Mouse (Mus musculus) heart, postnatal 0 days (tissue): ENCODE results near the gene Kif1b. TPM values are rescaled to one million over a fixed set of nuclear protein-coding genes. Genes with fewer than 3 reads are reported as not detected.
A peak's percentile ranks its signal among the peaks of the same experiment; 100 is the strongest.

Experiments used
- ATAC-seq: fragments of 200-750 bp; cut with Nextera tagmentation; 2 replicates; pipeline ENCODE4 v1.8.0; 2017; ENCODE audit warnings: low read depth, moderate number of reproducible peaks, moderate library complexity; ENCODE audit not compliant: insufficient read depth
- DNase-seq: peaks from one replicate; pipeline ENCODE4 v3.0.0-alpha.2; 2016; ENCODE audit warnings: low spot score
- H3K27ac ChIP-seq: fragments of 300-500 bp; sonication (generic); 2 replicates; pipeline ENCODE4 v1.5.1; 2014; ENCODE audit warnings: low read depth, mild to moderate bottlenecking
- H3K27me3 ChIP-seq: fragments of 300-500 bp; sonication (generic); 2 replicates; pipeline ENCODE4 v1.6.1; 2014; ENCODE audit warnings: low read length, mixed read lengths; ENCODE audit not compliant: control insufficient read depth, insufficient read depth
- H3K36me3 ChIP-seq: fragments of 300-500 bp; sonication (generic); replicated peaks from 2 replicates; pipeline ENCODE4 v1.6.1; 2014; ENCODE audit warnings: low read length, mixed read lengths; ENCODE audit not compliant: control insufficient read depth, insufficient read depth
- H3K4me1 ChIP-seq: fragments of 300-500 bp; sonication (generic); 2 replicates; pipeline ENCODE4 v1.6.1; 2014; ENCODE audit warnings: antibody characterized with exemption; ENCODE audit not compliant: control insufficient read depth, insufficient read depth
- H3K4me2 ChIP-seq: fragments of 300-500 bp; sonication (generic); 2 replicates; pipeline ENCODE4 v1.6.1; 2014; ENCODE audit warnings: low read depth, mild to moderate bottlenecking, low read length, moderate library complexity
- H3K4me3 ChIP-seq: fragments of 300-500 bp; sonication (generic); 2 replicates; pipeline ENCODE4 v1.5.1; 2014; ENCODE audit warnings: low read depth, low read length
- H3K9ac ChIP-seq: fragments of 300-500 bp; sonication (generic); replicated peaks from 2 replicates; pipeline ENCODE4 v1.6.1; 2014; ENCODE audit warnings: low read depth, low read length, mixed read lengths
- H3K9me3 ChIP-seq: fragments of 300-500 bp; sonication (generic); replicated peaks from 2 replicates; pipeline ENCODE4 v1.6.1; 2016; ENCODE audit warnings: low read length; ENCODE audit not compliant: control insufficient read depth
- CTCF ChIP-seq: IDR thresholded peaks from 2 replicates; pipeline ENCODE4 v1.5.1; 2016; ENCODE audit warnings: antibody characterized with exemption, control low read depth, low read depth
- EP300 ChIP-seq: IDR thresholded peaks from 2 replicates; pipeline ENCODE4 v1.6.1; 2016; ENCODE audit warnings: antibody characterized with exemption, low read depth
- WGBS: fragments of 180-500 bp; shearing (Covaris S2); extraction: QIAGEN DNeasy Blood & Tissue Kit; methylation state at CpG from one replicate; pipeline ENCODE4 v1.1.7; 2014; 5-methylcytosine and 5-hydroxymethylcytosine counted together
- polyA plus RNA-seq: library from polyadenylated mRNA; unstranded; fragments of >200 nt; fragmentation: Nextera tagmentation; extraction: Ambion mirVana; gene quantifications from 2 replicates; pipeline ENCODE4 v1.2.1, GENCODE M21; 2015
- total RNA-seq: library from RNA; depleted of rRNA; stranded (reverse); fragments of >200 nt; gene quantifications from 2 replicates; pipeline ENCODE4 v1.2.3, GENCODE M21; 2014; ENCODE audit warnings: low replicate concordance

Kif1b gene
- total and polyA plus RNA-seq, 2 experiments from 2014 or later: 45.0 to 63.3 TPM

DNA sequence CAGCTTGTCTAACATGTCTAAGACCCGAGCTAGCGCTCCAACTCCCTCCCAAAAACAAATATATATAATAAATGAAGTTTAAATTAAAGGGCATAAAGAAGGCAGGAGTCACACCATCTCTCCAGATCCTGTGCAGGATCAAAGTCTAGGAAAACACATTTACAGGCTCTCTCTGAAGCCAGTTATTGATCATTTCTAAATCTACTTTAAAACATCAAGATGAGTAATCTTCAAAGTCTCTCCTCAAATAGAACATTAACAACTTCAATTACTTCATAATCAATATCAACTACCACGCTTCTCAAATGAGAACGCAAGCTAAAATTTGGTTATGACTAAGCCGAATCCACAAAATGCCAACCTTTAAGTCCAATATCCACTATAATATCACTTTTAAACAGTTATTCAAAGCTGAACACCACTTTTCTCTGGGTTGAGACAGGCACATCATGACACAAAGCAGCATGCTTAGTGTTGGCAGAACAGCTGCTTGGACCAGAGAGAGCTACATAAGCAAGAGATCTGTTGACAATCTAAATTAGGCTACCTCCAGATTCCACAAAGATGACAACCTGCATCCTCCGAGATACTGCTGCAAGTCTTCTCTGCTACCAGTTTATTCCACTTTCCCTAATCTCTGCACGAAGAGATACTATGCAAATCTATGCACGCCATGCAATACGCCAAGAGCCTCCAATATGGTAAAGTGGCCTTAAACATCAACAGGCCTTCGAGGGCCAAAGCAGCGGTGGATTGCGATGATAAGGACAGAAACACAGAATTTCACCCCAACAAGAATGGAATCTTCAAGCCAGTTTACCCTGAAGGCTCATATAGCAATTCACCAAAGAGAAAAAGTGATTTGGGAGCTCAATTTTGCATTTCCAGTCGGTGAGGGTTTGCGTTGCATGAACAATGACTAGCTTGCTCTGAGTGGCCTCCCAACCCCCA, 1.5 kb downstream of the Kif1b start:
- WGBS: 25% methylated on average over 14 of the region's 14 CpGs
- ATAC-seq: no peak
- DNase-seq: no peak
- H3K27me3 ChIP-seq: no peaks in the 10 kb centered on the region
- H3K9ac ChIP-seq: peak overlapping the region; percentile 95
- TF ChIP-seq CTCF (no peak), EP300 (no peak)
- peaks cover 34% of the 10 kb centered on the region for H3K4me1 ChIP-seq
- H3K4me2 ChIP-seq: peak overlapping the region; percentile 73
- H3K27ac ChIP-seq: peak overlapping the region; percentile 97
- no peaks in the 10 kb centered on the region for H3K9me3 ChIP-seq
- peak overlapping the region; percentile 96 for H3K4me3 ChIP-seq
- no peaks in the 10 kb centered on the region for H3K36me3 ChIP-seq

DNA sequence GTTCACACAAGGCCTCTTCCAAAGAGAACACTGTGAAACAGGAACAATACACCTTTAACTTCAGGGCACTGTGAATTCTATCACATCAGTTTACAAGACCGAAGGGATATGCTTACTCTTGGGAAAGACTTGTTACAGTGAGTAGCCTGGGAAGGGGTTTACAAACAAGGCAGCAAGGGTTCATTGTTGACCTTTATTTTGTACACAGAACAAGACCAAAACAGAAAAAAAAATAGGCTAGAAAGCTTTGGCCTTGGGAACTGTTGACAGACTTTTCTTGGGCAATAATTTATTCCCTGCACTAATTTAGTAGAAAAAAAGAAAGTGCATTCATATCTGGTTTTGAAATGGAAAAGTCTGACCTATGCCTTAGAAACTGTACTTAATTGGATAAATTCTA, 3.0 kb downstream of the Kif1b start:
- 70% methylated on average over 1 of the region's 1 CpGs for WGBS
- no peaks in the 10 kb centered on the region for H3K36me3 ChIP-seq
- no peaks in the 10 kb centered on the region for H3K27me3 ChIP-seq
- H3K4me1 ChIP-seq: peaks cover 37% of the 10 kb centered on the region
- H3K9ac ChIP-seq: no peak overlapping the region
- no peaks in the 10 kb centered on the region for H3K9me3 ChIP-seq
- DNase-seq: no peak
- no peak for TF ChIP-seq EP300
- TF ChIP-seq CTCF: no peak
- no peak overlapping the region for H3K4me2 ChIP-seq
- no peak overlapping the region for H3K27ac ChIP-seq
- no peak for ATAC-seq
- no peak overlapping the region for H3K4me3 ChIP-seq

DNA sequence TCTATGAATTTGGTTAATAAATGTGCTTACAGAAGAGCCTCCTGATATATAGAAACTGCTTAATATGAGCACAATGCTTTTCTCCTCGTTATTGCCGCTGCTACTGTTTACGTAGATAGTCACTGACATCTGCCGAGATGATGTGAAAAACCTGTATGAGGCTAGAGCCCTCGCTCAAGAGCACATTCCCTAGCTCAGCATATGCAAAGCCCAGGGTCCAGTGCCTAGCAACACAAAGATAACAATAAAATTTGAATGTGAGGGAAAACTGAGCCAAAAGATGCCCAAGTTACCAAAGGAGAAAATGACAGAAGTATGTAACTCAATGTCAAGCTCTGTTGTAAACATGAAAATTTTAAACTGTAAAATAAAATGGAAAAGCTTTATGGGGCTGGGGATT, 4.0 kb downstream of the Kif1b start:
- Histone ChIP-seq H3K4me3 (no peak overlapping the region), H3K4me1 (peaks cover 37% of the 10 kb centered on the region), H3K9me3 (no peaks in the 10 kb centered on the region), H3K36me3 (no peaks in the 10 kb centered on the region), H3K27ac (no peak overlapping the region), H3K4me2 (peak overlapping the region; percentile 37), H3K9ac (peak overlapping the region; percentile 18), H3K27me3 (no peaks in the 10 kb centered on the region)
- no peak for DNase-seq
- ATAC-seq: no peak
- WGBS: 35% methylated on average over 5 of the region's 5 CpGs
- TF ChIP-seq CTCF (no peak), EP300 (no peak)

DNA sequence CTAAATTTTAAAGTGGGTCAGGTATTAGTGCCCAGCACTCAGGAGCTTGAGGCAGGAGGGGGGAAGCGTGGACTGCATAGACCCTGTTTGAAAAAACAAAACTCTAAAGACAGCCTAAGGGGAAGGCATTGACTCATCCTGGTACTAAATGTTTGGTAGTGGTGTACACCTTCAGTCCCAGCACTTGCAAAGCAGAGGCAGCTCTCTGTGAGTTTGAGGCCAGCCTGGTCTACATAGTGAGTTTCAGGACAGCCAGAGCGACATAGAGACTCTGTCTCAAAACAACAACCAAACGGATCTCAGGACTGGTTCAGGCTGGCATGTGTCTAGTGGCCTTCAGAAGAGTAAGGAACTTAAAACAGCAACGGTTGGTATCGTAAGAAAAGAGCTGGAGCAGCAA, 4.7 kb downstream of the Kif1b start:
- ATAC-seq: no peak
- Histone ChIP-seq H3K9me3 (no peaks in the 10 kb centered on the region), H3K4me2 (no peak overlapping the region), H3K27ac (no peak overlapping the region), H3K9ac (no peak overlapping the region), H3K36me3 (no peaks in the 10 kb centered on the region), H3K4me3 (no peak overlapping the region), H3K4me1 (peaks cover 33% of the 10 kb centered on the region), H3K27me3 (no peaks in the 10 kb centered on the region)
- no peak for TF ChIP-seq CTCF
- TF ChIP-seq EP300: no peak
- DNase-seq: no peak
- WGBS: 62% methylated on average over 5 of the region's 5 CpGs

DNA sequence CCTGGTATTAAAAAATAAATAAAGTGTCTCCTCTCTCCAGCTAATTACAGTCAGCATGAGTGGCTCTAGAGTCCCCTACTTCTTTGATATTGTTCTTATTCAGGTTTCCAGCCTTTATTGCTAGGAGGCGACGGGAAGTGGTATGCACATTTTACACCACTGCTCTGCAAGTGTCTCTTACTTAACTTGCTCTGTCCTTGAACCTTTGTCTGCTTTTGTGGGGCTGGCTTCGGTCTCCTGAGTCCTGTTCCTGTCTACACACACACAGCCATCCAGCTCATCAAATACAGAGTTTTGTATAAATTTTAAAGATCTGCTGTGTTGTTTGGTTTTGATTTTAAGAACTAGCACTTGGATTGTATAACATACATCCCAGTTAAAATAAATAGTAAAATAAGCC, 5.4 kb downstream of the Kif1b start:
- Histone ChIP-seq H3K9ac (no peak overlapping the region), H3K4me2 (no peak overlapping the region), H3K27ac (no peak overlapping the region; the same call in 1 of the 2 replicates), H3K4me1 (peaks cover 33% of the 10 kb centered on the region), H3K27me3 (no peaks in the 10 kb centered on the region), H3K36me3 (no peaks in the 10 kb centered on the region), H3K9me3 (no peaks in the 10 kb centered on the region), H3K4me3 (no peak overlapping the region)
- DNase-seq (no peak), ATAC-seq (no peak)
- TF ChIP-seq CTCF (no peak), EP300 (no peak)
- WGBS: 28% methylated on average over 3 of the region's 3 CpGs
